Mouse (Mus musculus) ES-Bruce4 (cell line): ENCODE results near the gene Gls.

Experiments
- CTCF ChIP-seq: IDR thresholded peaks from one replicate; pipeline ENCODE4 v1.8.1; 2011; ENCODE audit warnings: low read depth, low read length
- EP300 ChIP-seq: IDR thresholded peaks from 2 replicates; pipeline ENCODE4 v1.6.1; 2011; ENCODE audit warnings: low read depth, low read length; ENCODE audit not compliant: insufficient read depth
- POLR2A ChIP-seq: IDR thresholded peaks from one replicate; pipeline ENCODE4 v1.8.1; 2011; ENCODE audit warnings: low read length; ENCODE audit not compliant: insufficient read depth

GRCm38 (mm10) chr1:52228178-52228577 is 4.9 kb downstream of the Gls start:
- no peak for TF ChIP-seq CTCF
- TF ChIP-seq POLR2A, result no peak
- TF ChIP-seq EP300, result no peak
